Mouse (Mus musculus): ENCODE data around the gene Gpr141. TPM values are rescaled to one million over a fixed set of nuclear protein-coding genes. Genes with fewer than 3 reads are reported as not detected.

Gene Gpr141
- polyA plus RNA-seq, 1 experiment from 2014 or later = 0.06 TPM

- H3K27me3 ChIP-seq (ENCODE audit: low read depth, poor library complexity, severe bottlenecking) = no peaks in the 10 kb centered on the region
- 52% methylated on average over 4 of the region's 4 CpGs for WGBS
- no peaks in the 10 kb centered on the region for H3K9me3 ChIP-seq (replicated peaks)
- H3K4me3 ChIP-seq = no peak overlapping the region
- no peak for DNase-seq (ENCODE audit: low spot score)
- H3K27ac ChIP-seq (replicated peaks) = no peak overlapping the region
- H3K36me3 ChIP-seq = no peaks in the 10 kb centered on the region
- no peaks in the 10 kb centered on the region for H3K4me1 ChIP-seq
These were observed 120.3 kb downstream of the Gpr141 start for GRCm38 (mm10) chr13:19703806-19704205.

GRCm38 (mm10) chr13:19701443-19702078 is 122.5 kb downstream of the Gpr141 start:
- Histone ChIP-seq H3K27ac (replicated peaks) (no peak overlapping the region), H3K4me1 (peaks cover 6% of the 10 kb centered on the region; the same call in 1 of the 2 replicates), H3K27me3 (ENCODE audit: low read depth, poor library complexity, severe bottlenecking) (peaks cover 4% of the 10 kb centered on the region; the same call in 1 of the 2 replicates), H3K4me3 (no peak overlapping the region), H3K9me3 (replicated peaks) (no peaks in the 10 kb centered on the region), H3K36me3 (no peaks in the 10 kb centered on the region)
- WGBS = 84% methylated on average over 11 of the region's 11 CpGs
- DNase-seq (ENCODE audit: low spot score) = no peak

GRCm38 (mm10) chr13:19700733-19701442 is 123.2 kb downstream of the Gpr141 start:
- 86% methylated on average over 4 of the region's 4 CpGs for WGBS

More at GRCm38 (mm10) chr13:19700733-19701442, 123.2 kb downstream of the Gpr141 start:
- no peak for DNase-seq (ENCODE audit: low spot score)
- Histone ChIP-seq H3K36me3 (no peaks in the 10 kb centered on the region), H3K4me1 (peaks cover 6% of the 10 kb centered on the region; the same call in 1 of the 2 replicates), H3K9me3 (replicated peaks) (no peaks in the 10 kb centered on the region), H3K27me3 (ENCODE audit: low read depth, poor library complexity, severe bottlenecking) (peaks cover 4% of the 10 kb centered on the region; the same call in 1 of the 2 replicates), H3K4me3 (no peak overlapping the region), H3K27ac (replicated peaks) (no peak overlapping the region)

Other genes starting within 250 kb of the Gpr141 start
- 19.8 and 23.0 TPM in 2 replicates for gene Epdr1, start 204.3 kb downstream of the Gpr141 start, polyA plus RNA-seq (2016; fragmentation: Nextera tagmentation; extraction: Ambion mirVana)
- gene Sfrp4, start 201.2 kb downstream of the Gpr141 start, polyA plus RNA-seq (2016; fragmentation: Nextera tagmentation; extraction: Ambion mirVana) = 0.81 and 3.0 TPM in 2 replicates
- not detected in 2 replicates for gene Nme8, start 126.5 kb downstream of the Gpr141 start, polyA plus RNA-seq (2016; fragmentation: Nextera tagmentation; extraction: Ambion mirVana)